Mouse (Mus musculus): Measurements from ENCODE around the gene Klri2.
"Not testable (repeated sequence)": the region's sequence is repeated elsewhere in the genome, so short reads cannot be mapped to it uniquely, and the experiment has no call there.

Gene Klri2

DNA sequence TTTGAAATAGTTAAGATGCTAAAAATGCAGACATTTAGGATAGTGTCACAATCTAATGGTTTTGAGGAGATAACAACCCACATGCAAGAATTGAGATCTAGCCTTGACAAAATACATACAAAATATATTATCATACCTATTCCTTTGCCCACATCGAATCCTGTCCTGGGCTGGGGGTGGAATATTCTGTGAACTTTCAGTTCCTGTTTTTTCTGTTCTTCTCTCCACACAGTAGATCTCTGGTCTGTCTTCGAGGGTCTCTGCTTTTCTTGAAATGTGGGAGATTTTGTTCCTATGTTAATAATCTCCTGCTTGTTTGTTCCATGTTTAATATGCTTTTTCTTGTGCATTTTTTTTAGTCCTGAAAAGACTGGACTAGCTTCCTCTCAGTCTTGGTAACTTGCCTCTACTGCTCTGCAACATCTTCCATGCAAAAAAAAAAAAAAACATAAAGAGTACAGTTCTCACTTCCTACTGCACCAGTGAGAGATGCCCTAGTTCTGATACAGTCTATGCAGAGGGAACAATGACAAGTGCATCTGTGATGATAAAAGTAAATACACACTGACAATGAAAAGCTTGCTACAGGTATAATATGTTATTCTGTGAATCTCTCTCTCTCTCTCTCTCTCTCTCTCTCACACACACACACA is at the start of gene Klri2:
Gene Klri2, minus strand, starts transcription at position 416 of the 653 bp plus-strand sequence.
- DNase-seq (ENCODE audit: low spot score in 2 of 2) = no peak

DNA sequence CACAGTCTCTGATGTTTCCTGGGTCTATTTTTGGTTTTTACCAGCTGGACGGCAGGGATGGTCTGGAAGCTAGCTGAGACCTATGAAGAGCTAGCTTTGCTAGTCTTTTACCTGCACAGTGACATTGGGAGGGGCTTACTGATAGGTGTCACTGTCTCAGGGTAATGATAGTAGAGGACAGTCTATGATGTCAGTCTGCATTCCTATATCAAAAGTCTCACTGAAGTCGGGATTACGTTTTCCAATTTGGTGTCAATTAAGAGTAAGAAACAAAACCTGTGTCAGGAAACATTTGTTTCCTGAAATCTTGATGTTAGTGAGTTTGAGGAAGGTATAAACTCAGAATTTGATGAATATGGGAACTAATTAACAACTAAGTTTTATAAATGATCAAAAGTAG is 43.9 kb upstream of the Klri2 start, which contains the start of gene Gm156:
Gene Gm156, minus strand, starts transcription at position 101 of the 400 bp plus-strand sequence.
- DNase-seq (ENCODE audit: low spot score in 2 of 2) = not testable (repeated sequence)

DNA sequence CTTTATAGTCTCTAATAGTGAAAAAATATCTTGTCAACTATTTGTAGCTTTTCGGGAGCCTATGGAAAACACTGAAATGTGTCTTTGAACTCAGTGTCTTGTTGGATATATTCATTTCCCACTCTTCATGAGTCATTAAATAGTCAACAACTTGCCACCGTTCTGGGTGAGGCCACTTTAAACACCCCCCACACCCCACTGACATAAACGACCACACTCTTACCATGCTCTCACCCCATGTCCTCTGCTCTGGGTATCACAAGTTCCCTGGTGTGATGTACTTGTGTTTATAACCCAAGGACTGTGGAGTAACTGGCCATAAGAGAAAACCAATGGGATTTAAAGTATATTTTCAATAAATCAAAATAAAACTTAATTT is 7.4 kb upstream of the Klri2 start:
- DNase-seq (ENCODE audit: low spot score in 2 of 2) = no peak

DNA sequence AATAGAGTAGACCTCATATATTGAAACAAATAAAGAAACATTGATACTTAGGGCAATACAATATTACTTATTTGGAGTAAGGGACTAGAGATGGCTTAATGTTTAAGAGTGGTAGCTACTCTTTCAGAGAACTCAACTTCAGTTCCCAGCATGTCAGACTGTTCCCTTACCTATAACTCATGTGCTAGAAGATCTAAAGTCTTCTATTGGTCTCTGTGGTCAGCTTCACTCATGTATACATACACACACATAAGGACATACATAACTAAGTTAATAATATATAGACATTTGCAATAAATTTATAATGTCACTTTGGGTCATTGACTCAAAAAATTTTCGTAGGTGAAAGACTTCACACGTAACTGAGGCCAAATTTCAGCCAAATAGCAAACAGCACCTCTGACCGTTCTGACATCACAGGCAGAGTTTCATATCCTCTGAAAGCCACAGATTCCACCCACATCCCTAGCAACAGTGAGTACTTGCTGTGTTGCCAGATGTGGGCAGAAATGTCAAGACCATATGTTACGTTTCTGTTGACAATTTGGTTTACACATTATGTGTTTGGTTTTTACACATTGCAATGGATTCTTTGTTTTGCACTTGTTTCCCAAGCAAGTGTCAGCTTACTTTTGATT is 6.9 kb upstream of the Klri2 start:
- no peak for DNase-seq (ENCODE audit: low spot score in 2 of 2)

DNA sequence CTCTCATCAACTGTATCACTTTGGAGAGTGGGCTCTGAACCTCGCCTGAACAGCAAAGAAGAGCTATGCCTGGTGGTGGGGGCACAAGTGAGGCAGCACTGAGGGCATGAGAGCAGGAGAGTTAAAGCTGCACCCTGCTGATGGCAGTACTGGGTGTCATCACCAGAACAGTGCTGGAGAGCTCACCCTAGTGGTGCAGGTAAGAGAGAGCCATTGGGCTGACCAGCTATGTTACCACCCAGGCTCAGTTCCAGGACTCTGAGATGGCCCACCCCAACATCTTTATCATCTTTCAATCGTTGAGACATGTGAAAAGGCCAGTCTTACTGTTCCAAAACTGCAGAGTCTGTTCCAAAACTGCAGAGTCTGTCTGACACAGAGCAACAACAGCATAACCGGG is 5.9 kb upstream of the Klri2 start:
- no peak for DNase-seq (ENCODE audit: low spot score in 2 of 2)

DNA sequence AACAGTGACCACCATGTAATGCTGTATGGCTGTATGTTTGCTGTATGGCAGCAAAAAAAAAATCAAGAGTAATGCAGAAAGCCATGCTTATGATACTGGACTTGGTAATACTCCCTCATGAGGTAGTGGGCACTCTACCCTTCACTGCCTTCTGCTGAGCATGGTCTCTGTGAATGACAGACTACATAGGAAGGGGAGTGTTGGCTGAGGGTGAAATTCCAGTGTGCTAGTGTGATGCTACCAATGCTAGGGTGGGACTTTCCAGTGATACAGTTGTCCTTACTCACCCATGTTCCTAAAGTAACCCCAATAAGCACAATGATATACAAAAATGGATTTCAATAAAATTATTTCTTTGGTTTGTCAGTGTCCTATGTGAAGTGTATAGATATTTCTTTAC is 3.9 kb downstream of the Klri2 start:
- no peak for DNase-seq (ENCODE audit: low spot score in 2 of 2)

DNA sequence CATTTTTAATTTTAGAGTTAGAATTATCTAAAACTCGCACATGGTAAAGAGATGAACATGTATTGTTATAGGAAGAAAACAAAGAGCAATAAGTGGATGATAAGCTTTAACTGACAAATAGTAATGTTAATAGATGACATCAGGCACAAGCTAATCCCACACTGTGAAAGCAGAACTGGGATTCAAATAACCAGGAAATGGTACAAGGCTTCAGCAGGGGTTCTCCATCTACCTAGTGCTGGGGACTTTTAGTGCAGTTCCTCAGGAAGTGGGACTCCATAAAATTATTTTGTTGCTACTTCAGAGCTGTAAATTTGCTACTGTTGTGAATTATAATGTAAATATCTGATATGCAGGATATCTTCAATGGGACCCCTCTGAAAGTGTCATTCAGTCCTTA is 13.0 kb downstream of the Klri2 start:
- DNase-seq (ENCODE audit: low spot score in 2 of 2) = no peak

DNA sequence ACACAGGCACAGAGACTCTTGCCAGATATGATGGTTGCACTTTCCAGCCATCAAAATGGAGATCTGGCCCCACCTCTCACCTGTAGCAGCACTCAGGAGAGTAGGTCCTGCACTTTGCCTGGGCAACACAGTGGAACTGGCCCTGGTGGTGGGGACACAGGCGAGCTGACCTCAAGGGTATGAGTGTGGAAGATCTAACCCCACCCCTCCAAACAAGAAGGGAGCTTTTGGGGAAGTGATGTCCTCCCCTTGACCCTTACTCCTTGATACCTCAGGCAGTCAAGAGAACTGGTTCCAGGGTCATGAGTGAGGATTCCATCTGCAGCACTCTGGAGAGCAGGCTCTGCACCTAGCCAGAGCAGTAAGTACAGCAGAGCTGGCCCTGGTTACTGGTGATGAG is 18.9 kb downstream of the Klri2 start:
- no peak for DNase-seq (ENCODE audit: low spot score in 2 of 2)

DNA sequence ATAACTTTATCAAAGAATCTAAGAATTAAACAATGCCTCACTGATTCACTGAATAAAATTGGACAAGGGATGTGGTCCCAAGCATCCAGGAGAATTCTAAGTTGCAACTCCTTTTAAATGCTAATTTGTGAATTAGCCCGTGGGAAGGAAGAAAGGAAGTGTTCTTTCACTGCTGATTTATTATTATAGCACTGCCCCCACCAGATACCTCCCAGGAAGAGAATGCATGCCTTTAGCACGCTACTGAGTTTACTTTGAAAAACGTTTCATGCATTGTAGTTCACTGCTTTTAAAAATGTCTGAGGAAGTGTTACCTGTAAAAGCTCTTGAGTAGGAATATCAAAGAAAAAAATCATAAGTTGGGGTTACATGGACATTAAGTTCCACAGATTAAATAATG is 19.8 kb downstream of the Klri2 start:
- no peak for DNase-seq (ENCODE audit: low spot score in 2 of 2)

DNA sequence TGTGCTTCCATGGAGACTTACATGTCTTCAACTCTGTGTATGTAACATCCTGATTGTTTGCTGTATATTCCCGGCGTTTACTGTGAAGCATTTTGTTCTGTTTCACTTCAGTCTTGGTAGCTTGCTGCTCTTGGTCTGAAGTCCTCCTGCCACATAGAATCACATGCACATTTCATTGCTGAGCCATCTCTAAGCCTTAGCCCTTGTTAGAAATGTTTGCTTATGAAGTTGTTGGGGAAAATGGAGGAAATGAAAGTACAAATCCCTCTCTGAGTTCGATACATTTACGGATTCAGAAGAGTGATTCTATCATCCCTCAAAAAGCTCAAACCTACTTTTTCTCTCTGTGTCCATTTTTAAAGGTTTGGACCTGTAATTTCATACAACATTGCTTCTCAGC is 23.3 kb downstream of the Klri2 start, which contains the start of gene Klri1:
Gene Klri1, minus strand, starts transcription at position 101 of the 400 bp plus-strand sequence.
- DNase-seq (ENCODE audit: low spot score in 2 of 2) = no peak

DNA sequence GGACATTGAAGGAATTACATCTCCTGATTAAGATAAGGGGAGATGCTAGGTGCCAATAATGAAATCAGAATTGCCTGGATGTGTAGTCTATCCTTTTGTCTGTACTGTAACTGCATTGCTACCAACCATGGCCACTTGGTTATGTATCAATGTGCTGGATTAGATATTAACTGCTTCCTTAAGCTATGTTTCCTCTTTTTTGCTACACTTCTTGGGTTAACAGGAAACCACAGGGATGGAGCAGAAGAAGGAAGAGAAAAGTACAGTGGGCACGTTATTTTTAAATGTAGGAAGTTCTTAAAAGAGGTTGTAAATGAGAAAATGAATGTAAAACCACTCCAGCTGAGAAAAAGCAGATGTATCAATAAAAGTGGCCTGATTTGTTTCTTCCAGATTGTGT is 26.7 kb downstream of the Klri2 start:
- no peak for DNase-seq (ENCODE audit: low spot score in 2 of 2)

DNA sequence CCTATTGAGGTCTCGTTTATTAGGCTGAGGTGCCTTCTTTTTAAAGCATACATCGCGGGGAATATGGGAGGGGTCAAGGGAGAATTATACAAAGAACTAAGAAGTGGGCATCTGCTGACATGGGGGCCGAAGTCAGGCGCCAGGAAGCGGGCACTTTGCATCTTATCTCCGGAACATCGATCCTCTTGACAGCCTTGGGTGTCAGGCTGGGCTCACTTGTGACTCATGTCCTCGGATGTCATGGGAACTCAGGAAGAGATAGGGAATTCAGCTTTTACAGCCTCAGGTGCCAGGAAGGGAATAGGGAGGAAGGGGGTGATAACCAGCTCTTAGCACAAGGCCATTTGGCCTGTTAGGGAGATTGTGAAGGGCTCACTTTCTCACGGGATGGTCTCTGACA is 48.8 kb downstream of the Klri2 start:
- not testable (repeated sequence) for DNase-seq (ENCODE audit: low spot score in 2 of 2)

DNA sequence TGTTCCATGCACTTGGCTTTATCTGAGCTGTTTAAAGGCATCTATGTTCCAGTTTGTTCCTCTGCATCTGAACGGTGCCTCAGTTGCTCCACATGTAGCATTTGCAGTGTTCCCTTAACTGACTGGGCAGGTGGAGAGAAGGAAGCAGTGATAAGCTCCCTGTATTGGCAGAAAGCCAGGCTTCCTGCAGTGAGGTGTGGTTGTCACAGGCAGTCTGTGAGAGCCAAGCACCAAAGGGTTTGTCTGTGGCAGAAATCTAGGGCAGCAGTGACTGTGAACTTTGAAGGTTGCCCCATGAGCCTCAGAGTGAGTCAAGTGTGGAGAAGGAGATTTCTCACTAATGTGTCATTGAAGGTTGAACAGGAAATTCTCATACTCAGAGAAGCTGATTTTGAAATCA is 59.9 kb downstream of the Klri2 start:
- DNase-seq (ENCODE audit: low spot score in 2 of 2) = peak in 1 of 2 experiments; percentile 14

Measured in spleen, postnatal 10 days (tissue).